Mouse (Mus musculus): ENCODE results near the gene Ly6g6f.
A peak's percentile ranks its signal among the peaks of the same experiment; 100 is the strongest.

Gene Ly6g6f

GRCm38 (mm10) chr17:35105740-35106389 lies 20.5 kb upstream of the Ly6g6f start:
- DNase-seq (ENCODE audit: low spot score) = peak; percentile 50

GRCm38 (mm10) chr17:35104754-35105153 lies 19.3 kb upstream of the Ly6g6f start:
- DNase-seq (ENCODE audit: low spot score) = no peak

GRCm38 (mm10) chr17:35104079-35104478 lies 18.7 kb upstream of the Ly6g6f start:
- DNase-seq (ENCODE audit: low spot score) = no peak

GRCm38 (mm10) chr17:35103221-35103690 lies 17.8 kb upstream of the Ly6g6f start:
- no peak for DNase-seq (ENCODE audit: low spot score)

GRCm38 (mm10) chr17:35102299-35102698 lies 16.9 kb upstream of the Ly6g6f start:
- no peak for DNase-seq (ENCODE audit: low spot score)

GRCm38 (mm10) chr17:35101161-35101560 lies 15.8 kb upstream of the Ly6g6f start:
- DNase-seq (ENCODE audit: low spot score) = no peak

- no peak for DNase-seq (ENCODE audit: low spot score)
These were observed 14.9 kb upstream of the Ly6g6f start for GRCm38 (mm10) chr17:35100196-35100765.

- no peak for DNase-seq (ENCODE audit: low spot score)
These were observed 11.8 kb upstream of the Ly6g6f start for GRCm38 (mm10) chr17:35097164-35097655.

- no peak for DNase-seq (ENCODE audit: low spot score)
These were observed 11.2 kb upstream of the Ly6g6f start for GRCm38 (mm10) chr17:35096597-35096996.

- peak; percentile 42 for DNase-seq (ENCODE audit: low spot score)
These were observed 9.3 kb upstream of the Ly6g6f start for GRCm38 (mm10) chr17:35094475-35095365.

- DNase-seq (ENCODE audit: low spot score) = no peak
These were observed 7.2 kb upstream of the Ly6g6f start for GRCm38 (mm10) chr17:35092403-35093198.

- no peak for DNase-seq (ENCODE audit: low spot score)
These were observed 4.9 kb upstream of the Ly6g6f start for GRCm38 (mm10) chr17:35090166-35090932.

- DNase-seq (ENCODE audit: low spot score) = peak; percentile 91
These were observed 3.6 kb upstream of the Ly6g6f start, which contains the start of gene Abhd16a for GRCm38 (mm10) chr17:35088825-35089644. Gene Abhd16a, plus strand, starts transcription at chr17:35089263.

- no peak for DNase-seq (ENCODE audit: low spot score)
These were observed 2.7 kb upstream of the Ly6g6f start for GRCm38 (mm10) chr17:35088151-35088550.

- no peak for DNase-seq (ENCODE audit: low spot score)
These were observed 1.4 kb downstream of the Ly6g6f start for GRCm38 (mm10) chr17:35083929-35084497.

- no peak for DNase-seq (ENCODE audit: low spot score)
These were observed 2.4 kb downstream of the Ly6g6f start for GRCm38 (mm10) chr17:35082841-35083576.

GRCm38 (mm10) chr17:35080710-35081109 lies 4.7 kb downstream of the Ly6g6f start:
- no peak for DNase-seq (ENCODE audit: low spot score)

GRCm38 (mm10) chr17:35080248-35080647 lies 5.2 kb downstream of the Ly6g6f start:
- no peak for DNase-seq (ENCODE audit: low spot score)

- DNase-seq (ENCODE audit: low spot score) = no peak
These were observed 5.6 kb downstream of the Ly6g6f start for GRCm38 (mm10) chr17:35079778-35080177.
